Mouse (Mus musculus) embryonic facial prominence, embryonic 14.5 days (tissue): ENCODE results near the gene H13. TPM values are rescaled to one million over a fixed set of nuclear protein-coding genes. Genes with fewer than 3 reads are reported as not detected.

Source experiments
- ATAC-seq: fragments of 200-750 bp; cut with Nextera tagmentation; 2 replicates; pipeline ENCODE4 v1.8.0; 2017; ENCODE audit warnings: low read depth, moderate number of reproducible peaks, moderate TSS enrichment
- DNase-seq: peaks from one replicate; pipeline ENCODE4 v3.0.0-alpha.2; 2015; ENCODE audit warnings: low spot score
- H3K27ac ChIP-seq: fragments of 300-500 bp; sonication (generic); replicated peaks from 2 replicates; pipeline ENCODE4 v1.5.1; 2014; ENCODE audit warnings: low read depth, mild to moderate bottlenecking, low read length, moderate library complexity
- H3K27me3 ChIP-seq: fragments of 300-500 bp; sonication (generic); replicated peaks from 2 replicates; pipeline ENCODE4 v1.6.1; 2014; ENCODE audit warnings: low read length; ENCODE audit not compliant: control insufficient read depth, insufficient read depth
- H3K36me3 ChIP-seq: fragments of 300-500 bp; sonication (generic); 2 replicates; pipeline ENCODE4 v1.6.1; 2014; ENCODE audit warnings: low read length, mixed read lengths; ENCODE audit not compliant: control insufficient read depth, insufficient read depth
- H3K4me1 ChIP-seq: fragments of 300-500 bp; sonication (generic); 2 replicates; pipeline ENCODE4 v1.6.1; 2014; ENCODE audit warnings: antibody characterized with exemption, low read length; ENCODE audit not compliant: control insufficient read depth, insufficient read depth
- H3K4me2 ChIP-seq: fragments of 300-500 bp; sonication (generic); 2 replicates; pipeline ENCODE4 v1.6.1; 2014; ENCODE audit warnings: low read depth, mild to moderate bottlenecking, low read length, moderate library complexity, mixed read lengths
- H3K4me3 ChIP-seq: fragments of 300-500 bp; sonication (generic); 2 replicates; pipeline ENCODE4 v1.5.1; 2014; ENCODE audit warnings: low read depth, mild to moderate bottlenecking, low read length
- H3K9ac ChIP-seq: fragments of 300-500 bp; sonication (generic); 2 replicates; pipeline ENCODE4 v1.6.1; 2014; ENCODE audit warnings: low read depth, mild to moderate bottlenecking, low read length, moderate library complexity, mixed read lengths
- H3K9me3 ChIP-seq: fragments of 300-500 bp; sonication (generic); 2 replicates; pipeline ENCODE4 v1.6.1; 2016; ENCODE audit warnings: low read length; ENCODE audit not compliant: control insufficient read depth
- WGBS: fragments of 180-500 bp; shearing (Covaris S2); extraction: QIAGEN DNeasy Blood & Tissue Kit; methylation state at CpG from one replicate; pipeline ENCODE4 v1.1.7; 2014; 5-methylcytosine and 5-hydroxymethylcytosine counted together
- polyA plus RNA-seq: library from polyadenylated mRNA; unstranded; fragments of >200 nt; fragmentation: Nextera tagmentation; extraction: Ambion mirVana; gene quantifications from 2 replicates; pipeline ENCODE4 v1.2.1, GENCODE M21; 2014

The H13 gene
- polyA plus RNA-seq, 1 experiment from 2014 or later = 122 TPM

GRCm38 (mm10) chr2:152726213-152726612, 57.0 kb downstream of the H13 start:
- Histone ChIP-seq H3K27me3 (no peaks in the 10 kb centered on the region), H3K4me2 (no peak overlapping the region), H3K9ac (no peak overlapping the region), H3K36me3 (no peaks in the 10 kb centered on the region), H3K27ac (no peak overlapping the region), H3K4me1 (peaks cover 40% of the 10 kb centered on the region), H3K9me3 (no peaks in the 10 kb centered on the region), H3K4me3 (no peak overlapping the region)
- no peak for ATAC-seq
- no peak for DNase-seq
- WGBS = 62% methylated on average over 6 of the region's 6 CpGs

GRCm38 (mm10) chr2:152726751-152727335, 57.6 kb downstream of the H13 start:
- 40% methylated on average over 5 of the region's 6 CpGs for WGBS
- no peak overlapping the region for H3K4me3 ChIP-seq
- ATAC-seq (no peak), DNase-seq (no peak)
- H3K36me3 ChIP-seq = no peaks in the 10 kb centered on the region
- no peak overlapping the region for H3K4me2 ChIP-seq
- H3K4me1 ChIP-seq = peaks cover 40% of the 10 kb centered on the region
- H3K9ac ChIP-seq = no peak overlapping the region; the same call in 1 of the 2 replicates
- H3K27ac ChIP-seq = peak overlapping the region; percentile 91
- H3K9me3 ChIP-seq = no peaks in the 10 kb centered on the region
- H3K27me3 ChIP-seq = no peaks in the 10 kb centered on the region

DNA sequence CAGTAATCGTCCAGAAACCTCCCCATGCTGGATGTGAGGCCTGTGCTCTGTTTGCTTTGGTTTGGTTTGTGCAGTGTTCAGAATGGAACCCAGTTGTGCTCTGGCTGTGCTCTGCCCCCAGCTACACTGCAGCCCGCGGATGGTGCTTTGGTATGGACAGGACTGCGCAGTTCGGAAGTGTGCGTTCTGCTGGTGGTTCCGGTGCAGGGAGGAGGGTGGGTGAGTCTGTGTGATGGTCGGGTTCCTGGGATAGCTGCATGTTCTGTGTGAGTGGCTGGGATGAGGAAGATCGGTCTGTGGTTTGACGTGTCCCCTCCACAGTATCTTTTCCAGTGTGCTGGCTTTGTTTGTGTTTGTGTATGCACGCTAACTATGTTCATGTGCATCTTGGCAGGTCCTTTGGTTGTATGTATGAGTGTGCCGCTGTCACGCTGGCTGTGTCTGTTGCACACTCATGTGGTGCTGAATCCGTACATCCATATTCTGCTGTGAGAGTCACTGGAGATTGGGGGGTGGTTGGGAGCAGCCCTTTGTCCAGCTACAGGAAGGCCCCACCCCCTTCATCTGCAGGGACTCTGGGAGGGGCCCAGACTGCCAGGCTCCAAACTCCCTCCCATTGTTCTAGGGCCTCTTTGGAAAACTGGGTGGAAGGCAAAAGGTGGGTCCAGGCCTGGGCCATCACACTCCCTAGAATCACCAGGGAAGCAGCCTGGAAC, 58.7 kb downstream of the H13 start:
- Histone ChIP-seq H3K4me2 (no peak overlapping the region), H3K4me1 (peaks cover 40% of the 10 kb centered on the region), H3K27me3 (no peaks in the 10 kb centered on the region), H3K9me3 (no peaks in the 10 kb centered on the region), H3K4me3 (no peak overlapping the region), H3K9ac (no peak overlapping the region), H3K36me3 (no peaks in the 10 kb centered on the region), H3K27ac (peak overlapping the region; percentile 91)
- 69% methylated on average over 14 of the region's 14 CpGs for whole genome bisulfite sequencing
- ATAC-seq (no peak), DNase-seq (no peak)

- Histone ChIP-seq H3K36me3 (no peaks in the 10 kb centered on the region), H3K9me3 (no peaks in the 10 kb centered on the region), H3K27me3 (no peaks in the 10 kb centered on the region), H3K27ac (peak overlapping the region; percentile 91), H3K9ac (no peak overlapping the region), H3K4me2 (no peak overlapping the region), H3K4me3 (no peak overlapping the region), H3K4me1 (peaks cover 38% of the 10 kb centered on the region)
- 67% methylated on average over 7 of the region's 7 CpGs for WGBS
- no peak for ATAC-seq
- no peak for DNase-seq
Measured at GRCm38 (mm10) chr2:152728594-152728993, 59.3 kb downstream of the H13 start.

DNA sequence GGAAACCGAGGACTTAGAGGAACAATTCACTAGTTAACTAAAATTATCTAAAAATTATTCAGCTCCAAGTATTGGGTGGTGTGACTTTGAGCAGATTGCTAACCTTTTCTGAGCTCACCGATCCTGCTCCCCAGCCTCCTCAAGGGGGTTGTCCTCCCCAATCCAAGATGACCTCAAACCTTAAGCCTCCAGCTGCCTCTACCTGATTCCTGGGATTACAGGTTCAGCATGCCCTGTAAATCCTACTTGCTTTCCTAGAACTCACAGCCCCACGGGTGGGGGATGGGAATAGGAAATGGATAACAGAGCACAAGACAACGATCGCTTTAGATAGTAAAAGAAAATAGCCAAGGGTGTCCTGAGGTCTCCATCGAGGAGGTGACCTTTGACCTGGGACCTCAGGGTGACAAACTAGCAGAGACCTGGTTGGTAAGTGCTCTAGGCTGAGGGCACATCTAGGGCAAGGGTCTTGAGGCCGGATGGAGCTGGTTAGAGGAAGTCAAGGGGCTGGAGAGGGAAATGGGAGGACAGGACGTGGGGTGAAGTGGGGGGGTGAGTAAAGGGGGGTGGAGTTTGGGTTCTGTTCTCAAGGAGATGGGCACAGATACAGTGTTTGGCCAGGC, 59.9 kb downstream of the H13 start:
- H3K4me3 ChIP-seq = no peak overlapping the region
- H3K27me3 ChIP-seq = no peaks in the 10 kb centered on the region
- H3K9ac ChIP-seq = 0 out of 2 replicates have a peak overlapping the region, but pooled peaks have one; percentile 19
- no peaks in the 10 kb centered on the region for H3K36me3 ChIP-seq
- peak overlapping the region; percentile 26; the same call in 1 of the 2 replicates for H3K4me2 ChIP-seq
- DNase-seq (no peak), ATAC-seq (no peak; the same call in 1 of the 2 replicates)
- H3K9me3 ChIP-seq = no peaks in the 10 kb centered on the region
- peaks cover 34% of the 10 kb centered on the region for H3K4me1 ChIP-seq
- H3K27ac ChIP-seq = peak overlapping the region; percentile 91
- 20% methylated on average over 8 of the region's 8 CpGs for WGBS

DNA sequence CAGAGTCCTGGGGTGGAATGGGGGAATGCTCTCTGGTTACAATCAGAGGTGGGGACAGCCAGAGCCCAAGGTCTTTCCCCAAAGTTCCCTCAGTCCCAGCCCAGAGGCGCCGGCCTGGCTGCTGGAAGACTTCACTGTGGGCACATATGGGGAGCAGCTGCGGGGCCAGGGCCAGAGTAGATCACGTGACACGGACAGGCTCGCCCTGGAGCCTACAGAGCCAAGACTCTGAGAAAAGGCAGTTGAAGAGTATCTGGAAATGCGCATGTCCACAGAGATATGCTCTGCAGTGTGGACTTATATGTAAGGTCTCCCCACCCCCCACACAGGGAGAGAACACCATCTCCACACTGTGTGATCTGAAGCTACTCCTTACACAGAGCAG, 60.4 kb downstream of the H13 start:
- 7% methylated on average over 6 of the region's 7 CpGs for WGBS
- ATAC-seq = peak; percentile 84
- Histone ChIP-seq H3K4me2 (peak overlapping the region; percentile 26; the same call in 1 of the 2 replicates), H3K9me3 (no peaks in the 10 kb centered on the region), H3K27me3 (no peaks in the 10 kb centered on the region), H3K36me3 (no peaks in the 10 kb centered on the region), H3K4me1 (peaks cover 37% of the 10 kb centered on the region), H3K9ac (0 out of 2 replicates have a peak overlapping the region, but pooled peaks have one; percentile 19), H3K4me3 (no peak overlapping the region), H3K27ac (peak overlapping the region; percentile 91)
- peak; percentile 92 for DNase-seq

GRCm38 (mm10) chr2:152733201-152733600, 63.9 kb downstream of the H13 start:
- H3K27ac ChIP-seq = no peak overlapping the region
- H3K4me3 ChIP-seq = no peak overlapping the region
- no peaks in the 10 kb centered on the region for H3K9me3 ChIP-seq
- H3K4me1 ChIP-seq = peaks cover 44% of the 10 kb centered on the region
- no peak overlapping the region for H3K4me2 ChIP-seq
- DNase-seq = no peak
- H3K27me3 ChIP-seq = no peaks in the 10 kb centered on the region
- 91% methylated on average over 2 of the region's 2 CpGs for WGBS
- H3K9ac ChIP-seq = no peak overlapping the region
- no peak for ATAC-seq
- H3K36me3 ChIP-seq = peaks cover 5% of the 10 kb centered on the region; the same call in 1 of the 2 replicates

GRCm38 (mm10) chr2:152734501-152734900, 65.2 kb downstream of the H13 start:
- peaks cover 34% of the 10 kb centered on the region for H3K4me1 ChIP-seq
- no peaks in the 10 kb centered on the region for H3K9me3 ChIP-seq
- peak overlapping the region; percentile 92 for H3K27ac ChIP-seq
- no peaks in the 10 kb centered on the region for H3K27me3 ChIP-seq
- ATAC-seq (no peak), DNase-seq (no peak)
- H3K4me3 ChIP-seq = peak overlapping the region; percentile 83
- H3K36me3 ChIP-seq = peaks cover 5% of the 10 kb centered on the region; the same call in 1 of the 2 replicates
- peak overlapping the region; percentile 80 for H3K4me2 ChIP-seq
- H3K9ac ChIP-seq = peak overlapping the region; percentile 50
- 7% methylated on average over 10 of the region's 10 CpGs for WGBS
